Mouse (Mus musculus) gastrocnemius, postnatal 10 days (tissue): ENCODE results near the gene Cldn9. TPM values are rescaled to one million over a fixed set of nuclear protein-coding genes. Genes with fewer than 3 reads are reported as not detected.

Experiments
- DNase-seq: peaks from one replicate; pipeline ENCODE4 v3.0.0; 2021; ENCODE audit warnings: mixed read lengths
- total RNA-seq, 2 experiments: library from RNA; stranded (reverse); gene quantifications; 2 replicates each; pipeline ENCODE4 v1.2.3; 2021

The Cldn9 gene
- total RNA-seq, 2 experiments from 2014 or later = 0.54 to 0.70 TPM

GRCm38 (mm10) chr17:23645894-23646293 is 37.9 kb downstream of the Cldn9 start:
- no peak for DNase-seq

GRCm38 (mm10) chr17:23644613-23645495 is 39.0 kb downstream of the Cldn9 start, which contains the start of gene Mmp25:
Gene Mmp25 (minus strand): TSS chr17:23645277.
- peak; percentile 40 for DNase-seq

Other genes starting within 250 kb of the Cldn9 start
- gene Vmn2r117, start 204.3 kb downstream of the Cldn9 start, total RNA-seq = not detected
- gene Zfp213, start 119.8 kb downstream of the Cldn9 start, total RNA-seq = 1 to 10 TPM; 3.3 to 4.1 TPM
- 1 to 10 TPM; 6.6 to 7.0 TPM for gene Zfp13, start 84.5 kb downstream of the Cldn9 start, total RNA-seq
- not detected for gene Zscan10, start 83.2 kb downstream of the Cldn9 start, total RNA-seq
- under 1 TPM; 0.35 to 0.43 TPM for gene Mmp25, start 38.7 kb downstream of the Cldn9 start, total RNA-seq
- gene Bicdl2, start 23.5 kb downstream of the Cldn9 start, total RNA-seq = not detected
- 100 to 1,000 TPM; 273 to 283 TPM for gene Hcfc1r1, start 10.4 kb downstream of the Cldn9 start, total RNA-seq
- gene Thoc6, start 10.1 kb downstream of the Cldn9 start, total RNA-seq = 10 to 100 TPM; 17.7 to 21.2 TPM
- 10 to 100 TPM; 33.4 to 51.3 TPM for gene Tnfrsf12a, start 6.6 kb downstream of the Cldn9 start, total RNA-seq
- not detected for gene Cldn6, start 4.8 kb downstream of the Cldn9 start, total RNA-seq
- gene 1520401A03Rik, start 38.8 kb upstream of the Cldn9 start, total RNA-seq = under 1 TPM; 0.12 to 0.23 TPM
- 1 to 10 TPM; 4.7 to 5.6 TPM for gene Pkmyt1, start 42.3 kb upstream of the Cldn9 start, total RNA-seq
- 1 to 10 TPM; 7.6 to 9.4 TPM for gene Paqr4, start 56.8 kb upstream of the Cldn9 start, total RNA-seq
- gene Kremen2, start 61.8 kb upstream of the Cldn9 start, total RNA-seq = not detected
- gene Flywch1, start 87.6 kb upstream of the Cldn9 start, total RNA-seq = 10 to 100 TPM; 39.0 to 39.5 TPM
- gene Flywch2, start 102.1 kb upstream of the Cldn9 start, total RNA-seq = 1 to 10 TPM; 3.4 to 3.8 TPM
- 100 to 1,000 TPM; 177 to 255 TPM for gene Srrm2, start 106.5 kb upstream of the Cldn9 start, total RNA-seq
- 100 to 1,000 TPM; 364 to 374 TPM for gene Elob, start 145.1 kb upstream of the Cldn9 start, total RNA-seq
- not detected for gene Prss33, start 152.0 kb upstream of the Cldn9 start, total RNA-seq
- not detected for gene Prss32, start 159.8 kb upstream of the Cldn9 start, total RNA-seq
- not detected for gene Prss41, start 160.1 kb upstream of the Cldn9 start, total RNA-seq
- gene Prss21, start 184.0 kb upstream of the Cldn9 start, total RNA-seq = not detected
- gene Dcpp1, start 196.8 kb upstream of the Cldn9 start, total RNA-seq = not detected
- gene Dcpp2, start 196.9 kb upstream of the Cldn9 start, total RNA-seq = not detected
- gene Dcpp3, start 233.4 kb upstream of the Cldn9 start, total RNA-seq = not detected